Mouse (Mus musculus): ENCODE data around the gene L3mbtl1.
"Not testable (repeated sequence)": the region's sequence is repeated elsewhere in the genome, so short reads cannot be mapped to it uniquely, and the experiment has no call there.

The L3mbtl1 gene

GRCm38 (mm10) chr2:162943148-162943846, at the start of gene L3mbtl1:
TSS of gene L3mbtl1 (plus strand) at chr2:162943472.
- Histone ChIP-seq H3K9me3 (ENCODE audit: low read length) (no peaks in the 10 kb centered on the region), H3K27me3 (ENCODE audit: insufficient read depth, low read length) (peaks cover 41% of the 10 kb centered on the region), H3K4me3 (replicated peaks; ENCODE audit: low read length) (peak within 1 kb of the TSS; percentile 87), H3K4me1 (replicated peaks; ENCODE audit: low read depth, low read length) (peaks cover 36% of the 10 kb centered on the region), H3K36me3 (ENCODE audit: insufficient read depth, low read length) (peaks cover 29% of the 10 kb centered on the region)
- TF ChIP-seq POU5F1 (IDR thresholded peaks at IDR 0.05; ENCODE audit: borderline replicate concordance, low read length) = no peak
- TF ChIP-seq NANOG (IDR thresholded peaks at IDR 0.05; ENCODE audit: borderline replicate concordance, low read length) = no peak
- TF ChIP-seq CTCF (conservative IDR thresholded peaks at IDR 0.05; ENCODE audit: low read length) = no peak

- H3K4me1 ChIP-seq (replicated peaks; ENCODE audit: low read depth, low read length) = peaks cover 16% of the 10 kb centered on the region
- 0 out of 2 replicates have a peak overlapping the region, but pooled peaks have one; percentile 13 for H3K4me3 ChIP-seq (replicated peaks; ENCODE audit: low read length)
- not testable (repeated sequence) for H3K27me3 ChIP-seq (ENCODE audit: insufficient read depth, low read length); H3K9me3 ChIP-seq (ENCODE audit: low read length); H3K36me3 ChIP-seq (ENCODE audit: insufficient read depth, low read length)
These were observed 44.0 kb upstream of the L3mbtl1 start for GRCm38 (mm10) chr2:162899256-162899655.

DNA sequence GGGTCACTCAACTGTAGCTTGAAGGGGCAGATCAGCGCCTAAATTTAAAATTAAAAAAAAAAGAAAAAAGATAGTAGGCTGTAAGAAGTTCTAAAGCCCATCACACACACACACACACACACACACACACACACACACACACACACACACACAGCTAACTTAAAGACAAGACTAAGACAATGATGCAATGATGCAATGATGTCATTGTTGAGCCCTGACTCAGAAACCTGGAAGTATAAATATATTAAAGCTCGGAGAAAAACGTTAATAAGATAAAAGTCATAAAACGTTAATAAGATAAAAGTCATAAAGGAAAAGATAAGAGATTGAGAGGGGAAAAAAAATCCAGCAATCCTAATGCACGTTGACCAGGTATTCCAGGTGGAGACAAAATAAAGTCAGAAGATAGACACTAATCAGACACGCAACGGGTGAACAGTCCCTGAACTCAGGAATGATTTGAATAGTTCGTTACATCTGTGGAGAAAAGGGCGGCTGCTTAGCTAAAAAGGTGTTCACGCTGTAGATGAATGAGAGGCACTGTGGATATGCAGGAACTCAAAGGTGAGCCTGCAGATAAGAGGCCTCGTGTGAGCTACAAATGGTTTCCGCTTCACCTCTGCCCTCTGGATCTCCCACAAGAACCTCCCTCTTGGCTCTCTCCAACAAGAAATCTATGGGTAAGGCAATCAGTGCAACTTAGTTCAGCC, 43.2 kb upstream of the L3mbtl1 start:
- Histone ChIP-seq H3K4me3 (replicated peaks; ENCODE audit: low read length) (no peak overlapping the region), H3K9me3 (ENCODE audit: low read length) (no peaks in the 10 kb centered on the region), H3K36me3 (ENCODE audit: insufficient read depth, low read length) (no peaks in the 10 kb centered on the region), H3K4me1 (replicated peaks; ENCODE audit: low read depth, low read length) (peaks cover 16% of the 10 kb centered on the region), H3K27me3 (ENCODE audit: insufficient read depth, low read length) (peaks cover 6% of the 10 kb centered on the region)
- TF ChIP-seq CTCF (conservative IDR thresholded peaks at IDR 0.05; ENCODE audit: low read length) = no peak
- TF ChIP-seq POU5F1 (IDR thresholded peaks at IDR 0.05; ENCODE audit: borderline replicate concordance, low read length) = no peak
- TF ChIP-seq NANOG (IDR thresholded peaks at IDR 0.05; ENCODE audit: borderline replicate concordance, low read length) = no peak

DNA sequence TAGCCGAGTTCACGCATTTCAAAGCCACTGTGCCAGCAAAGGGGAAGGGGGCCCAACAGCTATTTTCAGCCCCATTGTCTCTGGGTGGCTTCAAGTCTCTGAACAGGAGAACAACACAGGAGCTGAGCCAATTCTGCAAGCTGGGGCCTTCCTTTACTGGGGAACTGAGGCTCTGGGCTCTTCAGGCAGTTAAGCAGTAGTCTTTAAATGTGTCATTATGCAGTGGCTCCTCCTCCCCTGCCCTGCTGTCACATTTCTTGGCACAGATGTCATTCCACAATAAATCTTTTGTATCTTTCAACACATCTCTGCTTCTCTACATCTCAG, 42.7 kb upstream of the L3mbtl1 start:
- H3K4me1 ChIP-seq (replicated peaks; ENCODE audit: low read depth, low read length) = peaks cover 16% of the 10 kb centered on the region
- no peak for TF ChIP-seq NANOG (IDR thresholded peaks at IDR 0.05; ENCODE audit: borderline replicate concordance, low read length)
- no peak for TF ChIP-seq CTCF (conservative IDR thresholded peaks at IDR 0.05; ENCODE audit: low read length)
- no peak for TF ChIP-seq POU5F1 (IDR thresholded peaks at IDR 0.05; ENCODE audit: borderline replicate concordance, low read length)
- H3K9me3 ChIP-seq (ENCODE audit: low read length) = no peaks in the 10 kb centered on the region
- H3K27me3 ChIP-seq (ENCODE audit: insufficient read depth, low read length) = peaks cover 6% of the 10 kb centered on the region
- no peak overlapping the region for H3K4me3 ChIP-seq (replicated peaks; ENCODE audit: low read length)
- H3K36me3 ChIP-seq (ENCODE audit: insufficient read depth, low read length) = no peaks in the 10 kb centered on the region

DNA sequence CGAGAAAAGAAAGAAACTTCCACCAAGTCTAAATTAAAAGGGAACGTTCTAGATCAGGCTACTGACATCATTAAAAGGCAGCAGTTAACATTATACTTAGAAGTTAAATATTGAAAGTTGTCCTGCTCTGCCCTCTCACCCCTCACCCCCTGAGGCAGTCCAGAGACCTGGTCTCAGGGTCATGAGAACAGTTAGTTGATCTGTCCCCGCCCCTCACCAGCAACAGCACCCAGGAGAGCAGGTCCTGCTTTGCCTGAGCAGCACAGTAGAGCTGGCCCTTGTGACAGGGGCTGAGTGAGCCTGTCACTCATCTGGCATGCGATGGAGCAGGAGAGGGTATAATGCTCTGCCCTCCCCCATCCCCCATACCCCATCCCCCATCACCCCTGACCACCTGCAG, 37.4 kb upstream of the L3mbtl1 start:
- peaks cover 13% of the 10 kb centered on the region for H3K4me1 ChIP-seq (replicated peaks; ENCODE audit: low read depth, low read length)
- no peaks in the 10 kb centered on the region for H3K9me3 ChIP-seq (ENCODE audit: low read length)
- no peak overlapping the region for H3K4me3 ChIP-seq (replicated peaks; ENCODE audit: low read length)
- TF ChIP-seq POU5F1 (IDR thresholded peaks at IDR 0.05; ENCODE audit: borderline replicate concordance, low read length) (no peak), CTCF (conservative IDR thresholded peaks at IDR 0.05; ENCODE audit: low read length) (no peak)
- peaks cover 22% of the 10 kb centered on the region for H3K27me3 ChIP-seq (ENCODE audit: insufficient read depth, low read length)
- no peaks in the 10 kb centered on the region for H3K36me3 ChIP-seq (ENCODE audit: insufficient read depth, low read length)

DNA sequence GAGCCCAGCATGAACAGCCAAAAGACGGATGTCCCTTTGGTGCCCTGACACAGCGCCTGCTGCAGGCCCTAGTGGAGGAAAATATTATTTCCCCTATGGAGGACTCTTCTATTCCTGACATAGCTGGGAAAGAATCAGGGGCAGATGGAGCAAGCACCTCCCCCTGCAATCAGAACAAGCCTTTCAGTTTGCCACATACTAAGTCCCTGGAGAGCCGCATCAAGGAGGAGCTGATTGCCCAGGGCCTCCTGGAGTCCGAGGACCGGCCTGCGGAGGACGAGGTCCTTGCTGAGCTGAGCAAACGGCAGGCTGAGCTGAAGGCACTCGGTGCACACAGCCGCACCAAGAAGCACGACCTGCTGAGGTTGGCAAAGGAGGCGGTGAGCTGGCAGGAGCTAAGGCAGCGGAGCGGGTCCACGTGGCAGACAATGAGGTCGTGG, 35.2 kb upstream of the L3mbtl1 start:
- H3K4me1 ChIP-seq (replicated peaks; ENCODE audit: low read depth, low read length) = peaks cover 22% of the 10 kb centered on the region
- peak overlapping the region; percentile 68 for H3K4me3 ChIP-seq (replicated peaks; ENCODE audit: low read length)
- no peaks in the 10 kb centered on the region for H3K9me3 ChIP-seq (ENCODE audit: low read length)
- TF ChIP-seq POU5F1 (IDR thresholded peaks at IDR 0.05; ENCODE audit: borderline replicate concordance, low read length) (no peak), NANOG (IDR thresholded peaks at IDR 0.05; ENCODE audit: borderline replicate concordance, low read length) (no peak), CTCF (conservative IDR thresholded peaks at IDR 0.05; ENCODE audit: low read length) (peak; percentile 61)
- H3K36me3 ChIP-seq (ENCODE audit: insufficient read depth, low read length) = no peaks in the 10 kb centered on the region
- peaks cover 22% of the 10 kb centered on the region for H3K27me3 ChIP-seq (ENCODE audit: insufficient read depth, low read length)

GRCm38 (mm10) chr2:162914040-162914439, 29.2 kb upstream of the L3mbtl1 start:
- Histone ChIP-seq H3K36me3 (ENCODE audit: insufficient read depth, low read length) (no peaks in the 10 kb centered on the region), H3K4me3 (replicated peaks; ENCODE audit: low read length) (no peak overlapping the region), H3K4me1 (replicated peaks; ENCODE audit: low read depth, low read length) (peaks cover 16% of the 10 kb centered on the region), H3K9me3 (ENCODE audit: low read length) (peaks cover 7% of the 10 kb centered on the region), H3K27me3 (ENCODE audit: insufficient read depth, low read length) (peaks cover 14% of the 10 kb centered on the region)
- TF ChIP-seq NANOG (IDR thresholded peaks at IDR 0.05; ENCODE audit: borderline replicate concordance, low read length) (no peak), POU5F1 (IDR thresholded peaks at IDR 0.05; ENCODE audit: borderline replicate concordance, low read length) (no peak), CTCF (conservative IDR thresholded peaks at IDR 0.05; ENCODE audit: low read length) (no peak)

DNA sequence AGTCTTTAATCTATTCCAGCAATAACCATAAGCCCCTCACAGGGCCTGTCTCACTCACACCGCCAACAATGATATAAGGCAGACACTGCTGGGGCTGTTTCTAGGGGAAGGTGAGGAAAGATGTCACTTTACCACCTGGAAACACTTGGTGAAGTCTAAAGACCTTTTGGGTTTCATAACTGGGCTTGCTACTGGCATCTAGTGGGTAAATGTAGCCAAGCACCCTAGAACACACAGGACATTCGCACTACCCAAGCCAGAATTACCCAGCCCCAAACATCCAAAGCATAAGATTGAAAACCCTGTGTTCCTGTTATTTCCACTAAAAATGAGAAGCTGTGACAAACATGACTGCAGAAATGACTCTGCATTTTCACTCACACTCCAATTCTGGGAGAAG, 28.8 kb upstream of the L3mbtl1 start:
- Histone ChIP-seq H3K4me3 (replicated peaks; ENCODE audit: low read length) (no peak overlapping the region), H3K36me3 (ENCODE audit: insufficient read depth, low read length) (no peaks in the 10 kb centered on the region), H3K9me3 (ENCODE audit: low read length) (peaks cover 7% of the 10 kb centered on the region), H3K4me1 (replicated peaks; ENCODE audit: low read depth, low read length) (peaks cover 15% of the 10 kb centered on the region), H3K27me3 (ENCODE audit: insufficient read depth, low read length) (peaks cover 14% of the 10 kb centered on the region)
- TF ChIP-seq NANOG (IDR thresholded peaks at IDR 0.05; ENCODE audit: borderline replicate concordance, low read length) (no peak), CTCF (conservative IDR thresholded peaks at IDR 0.05; ENCODE audit: low read length) (peak; percentile 29; the same call in 1 of the 2 replicates)

- peaks cover 27% of the 10 kb centered on the region for H3K4me1 ChIP-seq (replicated peaks; ENCODE audit: low read depth, low read length)
- H3K9me3 ChIP-seq (ENCODE audit: low read length) = peaks cover 7% of the 10 kb centered on the region
- no peak overlapping the region for H3K4me3 ChIP-seq (replicated peaks; ENCODE audit: low read length)
- TF ChIP-seq NANOG (IDR thresholded peaks at IDR 0.05; ENCODE audit: borderline replicate concordance, low read length) (no peak), POU5F1 (IDR thresholded peaks at IDR 0.05; ENCODE audit: borderline replicate concordance, low read length) (no peak)
- no peaks in the 10 kb centered on the region for H3K36me3 ChIP-seq (ENCODE audit: insufficient read depth, low read length)
- H3K27me3 ChIP-seq (ENCODE audit: insufficient read depth, low read length) = peaks cover 19% of the 10 kb centered on the region
These were observed 23.3 kb upstream of the L3mbtl1 start for GRCm38 (mm10) chr2:162919926-162920325.

Measured in E14TG2a.4 (cell line).